Mouse (Mus musculus) fibroblast of lung, adult 2 months (primary cell): Measurements from ENCODE around the gene F930015N05Rik.

ENCODE experiments used
- DNase-seq: peaks from one replicate; pipeline ENCODE4 v3.0.0-alpha.2; 2011; ENCODE audit warnings: low read depth

F930015N05Rik gene

GRCm38 (mm10) chr11:64436412-64436727 lies at the start of gene F930015N05Rik:
F930015N05Rik (minus strand) TSS chr11:64436653.
- DNase-seq: no peak

DNA sequence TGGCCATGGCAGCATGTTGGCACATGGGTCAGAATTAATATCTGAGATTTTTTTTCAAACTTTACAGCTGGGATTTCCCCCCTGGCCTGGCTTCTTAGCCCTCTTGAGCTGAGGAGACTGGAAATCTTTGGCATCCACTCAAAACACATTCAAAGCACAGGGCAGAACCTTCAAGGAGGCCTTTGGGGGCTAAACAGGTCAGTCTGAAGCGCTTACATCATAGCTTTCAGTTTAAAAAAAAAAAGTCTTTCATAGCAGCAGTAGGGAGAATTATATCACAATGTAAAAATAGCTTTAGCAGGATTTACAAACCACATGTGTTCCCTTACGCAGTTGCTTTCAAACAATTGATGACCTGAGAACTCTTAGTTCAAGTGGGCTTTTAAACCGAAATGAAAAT lies 45.0 kb upstream of the F930015N05Rik start:
- no peak for DNase-seq

- no peak for DNase-seq
These were observed 37.2 kb upstream of the F930015N05Rik start for GRCm38 (mm10) chr11:64473679-64474078.

GRCm38 (mm10) chr11:64470689-64471088 lies 34.2 kb upstream of the F930015N05Rik start:
- no peak for DNase-seq

DNA sequence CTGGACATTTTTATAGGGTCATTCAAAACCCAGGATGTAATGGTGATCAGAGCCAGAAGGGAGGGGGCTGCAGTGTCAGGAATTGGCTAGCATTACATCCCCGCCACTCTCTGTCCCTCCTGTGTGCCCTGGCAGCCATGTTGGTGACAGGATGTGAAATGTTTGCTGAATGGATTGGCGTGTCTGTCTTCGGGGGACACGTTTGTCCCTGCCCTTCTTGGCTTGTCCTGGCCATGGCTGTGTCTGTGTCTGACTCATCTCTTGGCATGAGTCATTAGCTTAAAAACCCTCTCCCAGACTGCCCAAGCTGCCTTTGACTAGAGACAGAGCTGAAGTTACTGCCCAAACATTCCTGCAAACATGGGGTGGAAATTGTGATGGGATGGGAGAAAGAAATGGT lies 32.3 kb upstream of the F930015N05Rik start:
- DNase-seq: no peak

DNA sequence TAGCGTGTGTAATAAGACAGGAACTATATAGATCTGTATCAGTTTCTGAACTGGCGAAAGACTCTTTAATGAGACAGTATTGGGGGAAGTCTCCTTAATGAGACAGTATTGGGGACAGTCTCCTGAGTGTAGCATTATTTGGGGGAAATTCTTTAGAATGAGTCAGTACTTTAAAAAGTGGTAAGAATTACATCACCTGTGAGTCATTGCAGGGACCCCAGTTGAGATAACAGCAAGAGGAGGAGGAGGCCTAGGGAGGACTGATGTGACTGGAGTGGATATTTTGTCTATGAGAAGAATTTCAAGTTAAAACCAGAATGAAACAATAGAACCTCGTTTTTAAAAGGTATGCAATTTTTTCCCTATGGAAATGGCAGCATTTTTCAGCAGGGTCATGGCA lies 25.3 kb upstream of the F930015N05Rik start:
- no peak for DNase-seq

GRCm38 (mm10) chr11:64448586-64449315 lies 12.3 kb upstream of the F930015N05Rik start:
- DNase-seq: no peak

DNA sequence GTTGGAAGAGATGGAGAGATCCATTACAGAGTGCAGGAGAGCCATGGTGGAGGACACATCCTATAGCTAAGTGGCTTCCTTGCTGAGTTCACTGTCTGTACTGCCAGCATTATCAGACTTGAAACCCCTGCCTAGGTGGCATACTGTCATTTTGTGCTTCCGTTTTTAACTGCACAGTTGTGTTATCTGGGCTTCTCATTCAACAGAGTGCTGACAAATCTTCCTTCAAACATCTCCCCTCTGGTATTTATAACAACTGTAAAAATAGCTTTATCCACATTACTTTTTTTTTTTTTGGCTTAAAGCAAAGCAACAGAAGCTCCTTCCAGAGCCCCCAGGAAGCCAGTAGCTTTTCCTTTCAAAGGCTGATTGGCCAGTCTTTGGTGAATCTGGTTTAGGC lies 8.8 kb upstream of the F930015N05Rik start:
- no peak for DNase-seq

DNA sequence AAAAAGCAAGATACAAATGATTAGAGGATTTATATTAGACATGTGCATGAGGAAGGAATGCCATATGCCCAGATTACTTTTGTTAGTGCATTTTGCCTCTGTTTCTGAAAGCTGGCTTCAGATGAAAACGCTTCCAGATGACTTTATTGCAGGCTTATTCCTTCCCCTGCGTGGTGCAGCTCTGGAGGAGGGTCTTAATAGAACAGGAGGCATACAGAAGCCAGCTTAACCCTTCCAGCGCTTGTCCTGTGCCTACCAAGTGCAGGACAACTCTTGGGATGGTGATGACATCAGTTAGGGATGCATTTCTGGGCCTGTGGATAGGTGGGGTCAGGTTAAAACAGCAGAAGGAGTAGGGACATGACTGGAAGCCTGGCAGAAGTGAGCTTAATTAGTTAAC lies 6.2 kb upstream of the F930015N05Rik start:
- DNase-seq: no peak

- no peak for DNase-seq
These were observed 5.7 kb upstream of the F930015N05Rik start for GRCm38 (mm10) chr11:64442119-64442518.

DNA sequence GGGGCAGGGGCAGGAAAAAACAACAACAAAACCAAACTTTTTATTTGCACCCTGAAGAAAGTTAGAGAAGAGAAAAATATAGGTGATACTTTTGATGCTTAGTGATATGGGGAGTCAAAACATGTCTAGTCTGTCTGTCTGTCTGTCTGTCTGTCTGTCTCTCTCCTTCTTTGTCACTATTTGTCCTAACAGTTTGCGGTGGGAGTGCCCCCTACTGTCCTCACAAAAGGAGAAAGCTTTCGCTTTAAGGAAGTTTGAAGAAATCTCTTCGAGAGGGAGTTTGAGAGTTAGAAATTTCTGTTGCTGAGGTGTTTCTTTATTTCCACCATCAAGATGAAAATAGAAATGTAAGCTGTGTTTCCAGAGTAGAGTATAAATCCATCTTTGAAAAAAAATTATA lies 2.5 kb upstream of the F930015N05Rik start:
- no peak for DNase-seq

- DNase-seq: no peak
These were observed 1.3 kb upstream of the F930015N05Rik start for GRCm38 (mm10) chr11:64437721-64438120.

DNA sequence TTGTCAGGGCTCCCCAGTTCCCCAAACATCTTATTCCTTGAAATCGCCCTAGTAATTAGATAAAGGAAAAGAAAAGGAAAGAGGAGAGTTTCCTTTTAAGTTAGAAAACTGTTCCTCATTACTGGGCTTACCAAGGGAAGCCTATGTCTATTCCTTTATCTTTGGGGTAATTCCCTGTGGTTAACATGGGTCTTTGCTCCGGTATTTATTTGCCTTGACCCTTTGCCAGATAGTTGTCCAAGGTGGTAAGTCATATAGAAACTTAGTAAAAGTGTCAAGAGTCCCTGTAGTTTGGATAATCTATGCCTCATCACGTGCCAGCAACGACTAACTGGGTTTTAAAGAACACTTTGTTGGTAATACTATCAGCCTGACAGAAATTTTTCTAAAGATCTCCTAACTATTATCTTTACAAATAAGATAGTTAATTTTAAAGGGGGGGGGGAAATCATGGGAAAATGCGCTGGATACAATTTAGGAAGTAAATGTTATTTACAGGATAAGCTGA lies 392 bp upstream of the F930015N05Rik start:
- no peak for DNase-seq

GRCm38 (mm10) chr11:64435546-64436411 lies 674 bp downstream of the F930015N05Rik start:
- no peak for DNase-seq

DNA sequence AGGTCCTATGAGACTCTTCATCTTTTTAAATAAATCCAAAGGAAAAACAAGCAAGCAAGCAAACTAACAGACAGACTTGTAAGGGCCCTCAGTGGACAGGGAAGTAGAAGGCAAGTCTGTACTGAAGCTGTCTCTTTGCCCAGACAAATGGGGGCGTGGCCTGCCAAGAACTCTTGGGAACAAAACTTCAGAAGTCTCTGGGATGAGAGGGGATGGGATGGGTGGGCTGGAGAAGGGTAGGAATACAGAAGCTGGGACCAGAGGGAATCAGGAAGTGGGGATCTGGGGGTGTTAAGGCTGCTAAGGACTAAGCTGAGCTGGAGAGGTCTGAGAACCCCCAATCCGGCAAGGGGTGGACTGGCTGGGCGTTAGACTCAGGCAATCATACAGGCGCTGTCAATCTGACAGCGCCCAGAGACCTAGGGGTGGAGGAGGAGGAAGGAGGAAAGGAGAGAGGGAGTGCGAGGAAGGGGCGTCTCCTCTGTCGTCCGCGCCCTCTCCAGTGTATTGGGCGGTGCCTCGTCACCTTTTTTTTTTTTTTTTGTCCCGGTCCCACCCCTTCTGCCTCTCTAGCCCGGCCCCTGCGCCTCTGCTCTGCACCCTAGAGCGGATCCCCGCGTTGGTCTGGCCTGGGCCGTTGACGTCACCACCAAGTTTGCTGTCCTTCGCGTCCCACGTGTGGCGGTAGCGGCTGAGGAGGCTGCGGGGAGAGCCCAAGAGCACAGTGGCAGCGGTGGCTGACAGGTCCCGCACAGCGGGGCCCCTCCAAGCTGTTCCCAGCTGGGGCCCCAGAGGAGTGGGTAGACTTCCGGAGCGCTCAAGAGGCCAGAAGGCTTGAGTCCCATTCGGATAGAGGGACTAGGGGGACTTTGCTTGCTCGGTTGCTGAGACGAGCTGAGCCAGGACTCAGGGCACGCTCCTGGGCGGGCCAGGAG lies 1.6 kb downstream of the F930015N05Rik start, which contains the start of gene Hs3st3a1:
Gene Hs3st3a1 (plus strand): TSS at position 722 of the 935 bp plus-strand sequence.
- DNase-seq: no peak

GRCm38 (mm10) chr11:64418969-64419368 lies 17.5 kb downstream of the F930015N05Rik start:
- no peak for DNase-seq

- no peak for DNase-seq
These were observed 35.8 kb downstream of the F930015N05Rik start for GRCm38 (mm10) chr11:64400534-64401093.

DNA sequence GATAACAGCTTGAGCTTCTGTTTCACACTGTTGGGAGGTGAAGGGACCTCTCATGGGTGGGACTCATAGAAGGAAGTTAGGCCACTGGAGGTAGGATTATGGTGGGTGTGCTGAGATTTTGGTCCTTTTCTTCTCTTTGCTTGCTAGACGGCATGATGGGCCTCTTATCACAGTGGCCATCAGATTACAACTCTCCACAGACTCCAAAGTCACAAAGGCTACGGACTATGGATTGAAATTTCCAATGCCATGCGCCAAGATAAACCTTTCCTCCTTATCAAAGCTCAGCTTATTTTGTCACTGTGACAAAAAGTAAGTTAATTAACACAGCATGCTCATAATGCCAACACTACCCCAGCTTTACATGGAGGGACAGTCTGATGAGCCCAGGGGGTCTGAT lies 38.8 kb downstream of the F930015N05Rik start:
- DNase-seq: no peak

DNA sequence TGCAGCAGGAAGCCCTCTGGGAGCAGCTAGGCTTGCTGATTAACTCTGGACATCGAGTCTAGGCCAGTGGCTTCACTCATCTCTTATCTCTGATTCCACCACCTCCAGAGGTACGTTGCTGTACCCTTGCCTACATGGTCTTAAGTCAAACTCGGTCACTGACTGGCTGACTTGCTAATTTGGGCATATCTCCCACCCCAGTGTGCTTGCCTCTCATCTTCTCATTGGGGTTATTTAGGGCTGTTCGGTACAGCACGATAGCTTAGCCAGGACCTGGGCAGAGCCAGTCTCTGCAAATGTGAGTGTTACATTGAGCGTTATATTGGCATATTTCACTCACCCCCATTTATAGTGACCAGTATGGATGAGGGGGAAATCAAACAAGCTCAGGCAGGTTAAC lies 39.5 kb downstream of the F930015N05Rik start:
- DNase-seq: no peak

- DNase-seq: no peak
These were observed 40.0 kb downstream of the F930015N05Rik start for GRCm38 (mm10) chr11:64396331-64396881.

GRCm38 (mm10) chr11:64386333-64386732 lies 50.1 kb downstream of the F930015N05Rik start:
- no peak for DNase-seq
